Mouse (Mus musculus) brain, embryonic 14.5 days (tissue): Measurements from ENCODE around the gene Rfxap. TPM values are rescaled to one million over a fixed set of nuclear protein-coding genes. Genes with fewer than 3 reads are reported as not detected.
A peak's percentile ranks its signal among the peaks of the same experiment; 100 is the strongest.

Source experiments
- DNase-seq: peaks from one replicate; pipeline ENCODE4 v3.0.0-alpha.2; 2011; ENCODE audit warnings: low read depth
- CTCF ChIP-seq: fragments of 200-500 bp; IDR thresholded peaks from 2 replicates; pipeline ENCODE4 v1.5.1; 2012; ENCODE audit warnings: inconsistent platforms, mild to moderate bottlenecking, moderate library complexity, borderline replicate concordance; ENCODE audit not compliant: insufficient read depth, insufficient read length; ENCODE audit errors: extremely low read depth
- POLR2A ChIP-seq: fragments of 200-500 bp; IDR thresholded peaks from 2 replicates; pipeline ENCODE4 v1.6.1; 2012; ENCODE audit warnings: mild to moderate bottlenecking, inconsistent platforms, borderline replicate concordance; ENCODE audit not compliant: poor library complexity, insufficient read depth, insufficient read length, severe bottlenecking; ENCODE audit errors: extremely low read depth
- polyA plus RNA-seq: library from polyadenylated mRNA; depleted of rRNA; stranded (reverse); fragments of >200 nt; gene quantifications from 2 replicates; pipeline ENCODE4 v1.2.3, GENCODE M21; 2012; rRNA removed

The Rfxap gene
- polyA plus RNA-seq: 45.8 and 53.5 TPM in 2 replicates

- peak; percentile 99 for DNase-seq
- TF ChIP-seq POLR2A (peak; percentile 94), CTCF (no peak)
Measured at GRCm38 (mm10) chr3:54807666-54808217, at the start of gene Rfxap. Gene Rfxap (minus strand): TSS chr3:54807791.

GRCm38 (mm10) chr3:54835421-54835820 is 27.8 kb upstream of the Rfxap start:
- TF ChIP-seq CTCF: no peak
- no peak for TF ChIP-seq POLR2A
- DNase-seq: peak; percentile 79

- no peak for DNase-seq
- TF ChIP-seq CTCF (no peak), POLR2A (no peak)
Measured at GRCm38 (mm10) chr3:54832491-54832890, 24.9 kb upstream of the Rfxap start.

DNA sequence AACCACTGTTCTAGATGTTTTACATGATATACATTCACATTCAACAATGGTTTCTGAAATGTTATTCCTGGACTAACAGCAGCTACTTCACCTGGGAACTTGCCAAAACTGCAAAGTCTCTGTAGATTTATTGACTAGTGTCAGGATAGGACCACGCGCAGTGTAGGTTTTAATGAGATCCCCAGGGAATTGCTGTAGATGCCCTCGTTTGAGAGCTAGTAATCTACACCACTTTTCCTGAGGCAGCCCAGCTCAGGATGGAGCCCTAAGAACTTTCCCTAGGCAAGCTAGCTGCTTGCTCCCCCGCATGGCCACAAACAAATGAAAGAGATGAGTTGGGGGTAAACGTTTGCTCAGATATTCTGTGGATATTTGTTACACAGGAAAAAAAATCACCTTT is 14.9 kb upstream of the Rfxap start:
- TF ChIP-seq POLR2A (no peak), CTCF (no peak)
- peak; percentile 33 for DNase-seq

DNA sequence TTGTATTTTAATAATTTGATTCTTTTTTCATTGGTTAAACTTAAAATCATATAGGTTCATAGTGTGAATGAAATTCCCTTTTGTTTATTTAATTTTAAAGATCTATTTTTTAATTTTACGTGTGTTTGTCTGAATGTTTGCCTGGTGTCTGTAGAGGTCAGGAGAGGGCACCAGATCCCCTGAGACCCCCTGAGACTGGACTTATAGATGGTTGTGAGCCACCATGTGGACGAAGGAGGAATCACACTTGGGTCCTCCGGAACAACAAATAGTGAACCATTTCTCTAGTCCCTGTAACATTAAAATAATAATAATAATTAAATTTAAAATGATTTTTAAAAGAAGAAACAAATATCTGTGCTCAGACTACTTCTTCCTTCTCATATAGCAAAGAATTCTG is 7.7 kb upstream of the Rfxap start:
- DNase-seq: peak; percentile 67
- TF ChIP-seq POLR2A: no peak
- peak; percentile 77 for TF ChIP-seq CTCF

DNA sequence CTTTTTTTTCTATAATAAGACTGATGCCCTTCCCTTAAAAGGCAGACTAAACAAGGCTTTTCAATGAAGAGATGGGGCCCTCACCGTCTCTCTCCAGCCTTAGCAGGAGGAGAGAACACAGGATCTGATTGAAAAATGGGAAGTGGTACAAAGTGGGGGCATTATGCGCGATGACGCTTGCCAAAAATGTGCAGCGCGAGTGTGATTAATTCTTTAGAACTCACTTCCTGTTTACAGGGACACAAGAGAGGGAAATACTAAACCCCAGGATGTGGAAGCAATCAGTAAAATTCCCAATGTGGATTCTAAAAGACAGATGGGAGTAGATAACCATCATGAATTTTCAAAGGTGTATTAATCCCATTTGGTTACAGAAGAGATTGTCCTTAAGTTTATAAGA is 7.0 kb upstream of the Rfxap start:
- TF ChIP-seq POLR2A: no peak
- TF ChIP-seq CTCF: no peak
- DNase-seq: peak; percentile 12

DNA sequence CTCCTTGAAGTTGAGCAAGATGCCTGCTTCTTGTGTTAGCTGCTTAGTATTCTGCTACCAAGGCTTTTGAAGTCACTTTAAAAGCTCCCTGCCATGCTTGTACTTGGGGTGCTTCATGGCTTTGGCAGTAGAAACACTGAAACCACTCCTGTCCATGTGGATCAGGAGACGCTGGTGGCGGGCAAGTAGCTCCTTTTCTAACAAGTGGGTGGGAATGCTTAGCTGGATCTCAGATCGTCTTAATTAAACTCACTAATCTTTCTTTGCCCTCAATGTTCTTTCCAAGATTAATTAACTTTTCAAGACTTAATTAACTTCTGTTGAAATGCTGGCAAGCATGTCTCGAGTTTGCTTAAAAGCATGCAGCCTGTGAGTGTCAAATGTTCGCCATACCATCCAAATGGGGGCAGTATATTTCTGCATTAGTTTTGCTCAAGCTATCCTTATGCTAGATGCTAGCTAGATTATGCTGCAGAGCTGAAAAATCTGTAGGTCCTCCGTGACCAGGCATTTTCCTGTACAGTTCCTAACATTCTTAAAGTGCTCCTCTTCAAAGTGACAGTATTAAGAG is 5.9 kb upstream of the Rfxap start:
- no peak for TF ChIP-seq POLR2A
- peak; percentile 2; the same call in 1 of the 2 replicates for TF ChIP-seq CTCF
- DNase-seq: peak; percentile 79

GRCm38 (mm10) chr3:54811616-54812015 is 4.0 kb upstream of the Rfxap start:
- TF ChIP-seq POLR2A (no peak), CTCF (no peak)
- DNase-seq: no peak

DNA sequence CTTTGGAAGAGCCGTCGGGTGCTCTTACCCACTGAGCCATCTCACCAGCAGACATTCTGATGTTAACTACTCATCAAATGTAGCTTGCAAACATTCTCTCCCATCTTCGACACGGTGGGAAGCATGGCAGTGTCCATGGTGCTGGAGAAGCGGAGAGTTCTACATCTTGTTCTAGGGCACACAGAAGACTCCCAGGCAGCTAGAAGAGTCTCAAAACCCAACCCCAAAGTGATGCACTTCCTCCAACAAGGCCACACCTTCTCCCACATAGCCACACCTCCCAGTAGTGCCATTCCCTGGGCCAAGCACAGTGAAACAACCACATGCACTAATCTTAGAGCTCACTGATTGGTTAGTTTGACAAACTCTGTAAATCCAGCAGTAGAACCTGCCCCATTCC is 1.5 kb upstream of the Rfxap start:
- no peak for DNase-seq
- TF ChIP-seq POLR2A (no peak), CTCF (no peak)

- TF ChIP-seq POLR2A (no peak), CTCF (no peak)
- no peak for DNase-seq
Measured at GRCm38 (mm10) chr3:54807061-54807661, 430 bp downstream of the Rfxap start.

DNA sequence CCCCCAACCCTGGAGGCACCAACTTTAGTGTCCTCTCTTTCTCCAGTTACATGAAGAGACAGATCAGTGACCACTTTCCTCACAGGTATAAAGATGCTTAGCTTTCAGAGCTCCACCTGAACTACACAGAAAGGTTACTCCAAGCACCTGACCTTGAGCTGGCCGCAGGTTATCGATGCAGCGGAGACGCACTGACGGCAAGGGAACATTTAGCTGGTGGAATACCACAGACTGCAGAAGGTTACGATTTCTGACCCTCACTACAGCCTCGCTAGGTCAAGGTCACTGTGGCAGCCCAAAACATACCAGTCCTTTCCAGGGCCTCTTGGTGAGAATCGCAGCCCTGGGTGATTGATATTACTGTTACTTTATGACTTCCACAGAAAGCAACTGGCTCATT is 3.9 kb downstream of the Rfxap start:
- TF ChIP-seq CTCF (no peak), POLR2A (no peak)
- DNase-seq: no peak

DNA sequence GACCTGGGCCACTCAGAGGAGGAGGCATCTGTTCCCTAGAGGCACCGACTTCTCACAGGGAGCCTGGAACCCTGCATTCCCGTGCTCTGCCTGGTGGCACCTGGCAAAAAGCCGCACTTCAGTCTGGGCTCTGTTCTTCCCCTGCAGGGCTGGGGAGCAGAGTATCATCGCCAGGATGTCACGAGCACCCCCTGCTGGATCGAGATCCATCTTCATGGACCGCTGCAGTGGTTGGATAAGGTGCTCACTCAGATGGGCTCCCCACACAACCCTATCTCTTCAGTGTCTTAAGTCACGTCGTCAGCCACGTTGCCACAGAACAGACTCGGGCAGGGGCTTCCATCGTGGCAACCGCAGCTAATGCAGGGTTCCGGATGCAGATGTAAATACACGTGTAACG is 10.4 kb downstream of the Rfxap start:
- TF ChIP-seq CTCF (peak; percentile 73), POLR2A (no peak)
- DNase-seq: peak; percentile 70

GRCm38 (mm10) chr3:54795806-54796205 is 11.8 kb downstream of the Rfxap start:
- no peak for DNase-seq
- TF ChIP-seq CTCF (peak; percentile 50; the same call in 1 of the 2 replicates), POLR2A (no peak)

DNA sequence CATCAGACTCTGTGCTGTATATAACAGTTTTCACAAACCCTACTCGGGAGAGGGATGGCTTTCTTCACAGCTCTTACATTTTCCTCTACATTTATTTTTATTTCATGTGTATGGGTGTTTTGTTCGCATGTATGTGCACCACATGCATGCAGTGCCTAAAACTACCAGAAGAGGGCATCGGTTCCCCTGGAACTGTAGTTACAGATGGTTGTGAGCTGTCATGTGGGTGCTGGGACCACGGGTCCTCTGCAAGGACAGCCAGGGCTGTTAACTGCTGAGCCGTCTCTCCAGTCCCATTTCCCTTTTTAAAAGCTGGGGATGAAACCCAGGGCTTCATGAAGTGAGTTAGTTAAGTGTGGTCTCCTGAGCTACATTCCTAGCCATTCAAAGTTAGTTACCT is 12.2 kb downstream of the Rfxap start:
- TF ChIP-seq POLR2A: no peak
- no peak for TF ChIP-seq CTCF
- DNase-seq: no peak
